Mouse (Mus musculus) heart, embryonic 15.5 days (tissue): ENCODE data around the gene Mtmr12. TPM values are rescaled to one million over a fixed set of nuclear protein-coding genes. Genes with fewer than 3 reads are reported as not detected.
"Not testable (repeated sequence)": the region's sequence is repeated elsewhere in the genome, so short reads cannot be mapped to it uniquely, and the experiment has no call there.

Experiments used
- ATAC-seq: fragments of 200-750 bp; cut with Nextera tagmentation; replicated peaks from 2 replicates; pipeline ENCODE4 v1.8.0; 2017; ENCODE audit warnings: low read depth, moderate TSS enrichment; ENCODE audit not compliant: insufficient number of reproducible peaks, insufficient read depth, low FRiP score
- H3K27ac ChIP-seq: fragments of 300-500 bp; sonication (generic); 2 replicates; pipeline ENCODE4 v1.5.1; 2015; ENCODE audit warnings: mild to moderate bottlenecking, inconsistent platforms
- H3K27me3 ChIP-seq: fragments of 300-500 bp; sonication (generic); 2 replicates; pipeline ENCODE4 v1.6.1; 2015; ENCODE audit warnings: inconsistent platforms
- H3K36me3 ChIP-seq: fragments of 300-500 bp; sonication (generic); 2 replicates; pipeline ENCODE4 v1.6.1; 2015; ENCODE audit warnings: mild to moderate bottlenecking, inconsistent platforms
- H3K4me1 ChIP-seq: fragments of 300-500 bp; sonication (generic); replicated peaks from 2 replicates; pipeline ENCODE4 v1.6.1; 2015; ENCODE audit warnings: inconsistent platforms
- H3K4me2 ChIP-seq: fragments of 300-500 bp; sonication (generic); 2 replicates; pipeline ENCODE4 v1.6.1; 2015; ENCODE audit warnings: inconsistent platforms, mild to moderate bottlenecking, moderate library complexity
- H3K4me3 ChIP-seq: fragments of 300-500 bp; sonication (generic); 2 replicates; pipeline ENCODE4 v1.5.1; 2015; ENCODE audit warnings: mild to moderate bottlenecking, inconsistent platforms
- H3K9ac ChIP-seq: fragments of 300-500 bp; sonication (generic); 2 replicates; pipeline ENCODE4 v1.6.1; 2015; ENCODE audit warnings: mild to moderate bottlenecking, inconsistent platforms
- H3K9me3 ChIP-seq: fragments of 300-500 bp; sonication (generic); replicated peaks from 2 replicates; pipeline ENCODE4 v1.6.1; 2016; ENCODE audit warnings: inconsistent platforms
- WGBS: fragments of 180-500 bp; shearing (Covaris S2); methylation state at CpG from one replicate; pipeline ENCODE4 v1.1.7; 2015; ENCODE audit warnings: mixed read lengths; 5-methylcytosine and 5-hydroxymethylcytosine counted together
- polyA plus RNA-seq: library from polyadenylated mRNA; unstranded; fragments of >200 nt; fragmentation: Nextera tagmentation; extraction: Ambion mirVana; gene quantifications from 2 replicates; pipeline ENCODE4 v1.2.1, GENCODE M21; 2015

Mtmr12 gene
- polyA plus RNA-seq, 1 experiment from 2014 or later: 9.5 TPM

GRCm38 (mm10) chr15:12215415-12215718 lies 10.5 kb downstream of the Mtmr12 start:
- ATAC-seq: no peak
- Histone ChIP-seq H3K9me3 (no peaks in the 10 kb centered on the region), H3K4me2 (no peak overlapping the region), H3K27ac (peak overlapping the region; percentile 5; the same call in 1 of the 2 replicates), H3K4me1 (peaks cover 39% of the 10 kb centered on the region), H3K4me3 (no peak overlapping the region), H3K36me3 (no peaks in the 10 kb centered on the region), H3K9ac (no peak overlapping the region), H3K27me3 (no peaks in the 10 kb centered on the region)
- WGBS: 84% methylated on average over 5 of the region's 5 CpGs

GRCm38 (mm10) chr15:12216119-12216518 lies 11.3 kb downstream of the Mtmr12 start:
- WGBS: 84% methylated on average over 8 of the region's 8 CpGs
- Histone ChIP-seq H3K9ac (no peak overlapping the region), H3K4me1 (peaks cover 39% of the 10 kb centered on the region), H3K27me3 (no peaks in the 10 kb centered on the region), H3K27ac (no peak overlapping the region), H3K36me3 (no peaks in the 10 kb centered on the region), H3K4me2 (no peak overlapping the region), H3K4me3 (no peak overlapping the region), H3K9me3 (no peaks in the 10 kb centered on the region)
- no peak for ATAC-seq

- Histone ChIP-seq H3K27me3 (no peaks in the 10 kb centered on the region), H3K9ac (no peak overlapping the region), H3K4me2 (no peak overlapping the region), H3K4me1 (peaks cover 36% of the 10 kb centered on the region), H3K36me3 (no peaks in the 10 kb centered on the region), H3K27ac (no peak overlapping the region), H3K9me3 (no peaks in the 10 kb centered on the region), H3K4me3 (no peak overlapping the region)
- 61% methylated on average over 13 of the region's 13 CpGs for WGBS
- ATAC-seq: no peak
Observed at GRCm38 (mm10) chr15:12216798-12217197, 12.0 kb downstream of the Mtmr12 start.

- 91% methylated on average over 3 of the region's 3 CpGs for WGBS
Observed at GRCm38 (mm10) chr15:12217332-12217731, 12.5 kb downstream of the Mtmr12 start.

GRCm38 (mm10) chr15:12217849-12218248 lies 13.0 kb downstream of the Mtmr12 start:
- Histone ChIP-seq H3K4me2 (no peak overlapping the region), H3K27ac (no peak overlapping the region), H3K4me3 (no peak overlapping the region), H3K27me3 (no peaks in the 10 kb centered on the region), H3K4me1 (peaks cover 37% of the 10 kb centered on the region), H3K9ac (no peak overlapping the region), H3K36me3 (no peaks in the 10 kb centered on the region), H3K9me3 (no peaks in the 10 kb centered on the region)
- 44% methylated on average over 5 of the region's 5 CpGs for WGBS
- no peak for ATAC-seq

More at GRCm38 (mm10) chr15:12217332-12217731, 12.5 kb downstream of the Mtmr12 start:
- not testable (repeated sequence) for H3K9me3 ChIP-seq, H3K9ac ChIP-seq, H3K27ac ChIP-seq, H3K4me3 ChIP-seq, H3K4me2 ChIP-seq, H3K36me3 ChIP-seq, ATAC-seq, H3K27me3 ChIP-seq
- peaks cover 36% of the 10 kb centered on the region for H3K4me1 ChIP-seq

GRCm38 (mm10) chr15:12218583-12219382 lies 14.0 kb downstream of the Mtmr12 start:
- 82% methylated on average over 11 of the region's 11 CpGs for WGBS
- H3K9ac ChIP-seq: no peak overlapping the region
- H3K27ac ChIP-seq: no peak overlapping the region
- H3K9me3 ChIP-seq: no peaks in the 10 kb centered on the region
- no peak overlapping the region for H3K4me2 ChIP-seq
- H3K4me1 ChIP-seq: peaks cover 41% of the 10 kb centered on the region
- H3K36me3 ChIP-seq: no peaks in the 10 kb centered on the region
- H3K4me3 ChIP-seq: no peak overlapping the region
- ATAC-seq: no peak
- H3K27me3 ChIP-seq: no peaks in the 10 kb centered on the region

- Histone ChIP-seq H3K36me3 (no peaks in the 10 kb centered on the region), H3K9ac (no peak overlapping the region), H3K4me3 (no peak overlapping the region), H3K27ac (no peak overlapping the region), H3K4me2 (no peak overlapping the region), H3K9me3 (no peaks in the 10 kb centered on the region), H3K27me3 (no peaks in the 10 kb centered on the region), H3K4me1 (peaks cover 28% of the 10 kb centered on the region)
- ATAC-seq: no peak
- 86% methylated on average over 13 of the region's 13 CpGs for WGBS
Observed at GRCm38 (mm10) chr15:12221131-12221530, 16.3 kb downstream of the Mtmr12 start.

GRCm38 (mm10) chr15:12222564-12223302 lies 17.9 kb downstream of the Mtmr12 start:
- H3K27me3 ChIP-seq: no peaks in the 10 kb centered on the region
- H3K4me3 ChIP-seq: no peak overlapping the region
- no peak for ATAC-seq
- H3K4me1 ChIP-seq: peaks cover 36% of the 10 kb centered on the region
- 55% methylated on average over 8 of the region's 8 CpGs for WGBS
- H3K4me2 ChIP-seq: no peak overlapping the region
- no peak overlapping the region for H3K27ac ChIP-seq
- H3K9me3 ChIP-seq: no peaks in the 10 kb centered on the region
- H3K36me3 ChIP-seq: no peaks in the 10 kb centered on the region
- H3K9ac ChIP-seq: no peak overlapping the region

- Histone ChIP-seq H3K36me3 (no peaks in the 10 kb centered on the region), H3K4me3 (no peak overlapping the region), H3K27ac (no peak overlapping the region), H3K9me3 (no peaks in the 10 kb centered on the region), H3K4me1 (peaks cover 39% of the 10 kb centered on the region), H3K9ac (no peak overlapping the region), H3K4me2 (no peak overlapping the region), H3K27me3 (no peaks in the 10 kb centered on the region)
- 72% methylated on average over 6 of the region's 6 CpGs for WGBS
- no peak for ATAC-seq
Observed at GRCm38 (mm10) chr15:12223393-12223792, 18.6 kb downstream of the Mtmr12 start.

GRCm38 (mm10) chr15:12224239-12224638 lies 19.4 kb downstream of the Mtmr12 start:
- peaks cover 43% of the 10 kb centered on the region for H3K4me1 ChIP-seq
- H3K4me3 ChIP-seq: no peak overlapping the region
- no peak overlapping the region for H3K4me2 ChIP-seq
- H3K9ac ChIP-seq: no peak overlapping the region
- no peaks in the 10 kb centered on the region for H3K9me3 ChIP-seq
- no peaks in the 10 kb centered on the region for H3K27me3 ChIP-seq
- no peaks in the 10 kb centered on the region for H3K36me3 ChIP-seq
- no peak for ATAC-seq
- WGBS: 93% methylated on average over 2 of the region's 2 CpGs
- H3K27ac ChIP-seq: no peak overlapping the region

- no peak for ATAC-seq
- H3K4me2 ChIP-seq: no peak overlapping the region
- H3K36me3 ChIP-seq: no peaks in the 10 kb centered on the region
- peak overlapping the region; percentile 54 for H3K27ac ChIP-seq
- WGBS: 49% methylated on average over 4 of the region's 4 CpGs
- no peaks in the 10 kb centered on the region for H3K27me3 ChIP-seq
- no peaks in the 10 kb centered on the region for H3K9me3 ChIP-seq
- H3K9ac ChIP-seq: no peak overlapping the region
- no peak overlapping the region for H3K4me3 ChIP-seq
- peaks cover 44% of the 10 kb centered on the region for H3K4me1 ChIP-seq
Observed at GRCm38 (mm10) chr15:12225062-12225461, 20.2 kb downstream of the Mtmr12 start.
